Mouse (Mus musculus) neutrophil, adult 59 days (primary cell): ENCODE results near the gene Olfr113. TPM values are rescaled to one million over a fixed set of nuclear protein-coding genes. Genes with fewer than 3 reads are reported as not detected.

Experiments used
- total RNA-seq, 2 experiments: library from RNA; stranded (reverse); gene quantifications; 1 replicate in 1 of 2; 2 replicates in 1 of 2; pipeline ENCODE4 v1.2.4; 2023

Olfr113 gene
- total RNA-seq = not detected

GRCm38 (mm10) chr17:37577563-37577962 lies at the start of gene Olfr113:
Gene Olfr113, minus strand, starts transcription at chr17:37577663.

DNA sequence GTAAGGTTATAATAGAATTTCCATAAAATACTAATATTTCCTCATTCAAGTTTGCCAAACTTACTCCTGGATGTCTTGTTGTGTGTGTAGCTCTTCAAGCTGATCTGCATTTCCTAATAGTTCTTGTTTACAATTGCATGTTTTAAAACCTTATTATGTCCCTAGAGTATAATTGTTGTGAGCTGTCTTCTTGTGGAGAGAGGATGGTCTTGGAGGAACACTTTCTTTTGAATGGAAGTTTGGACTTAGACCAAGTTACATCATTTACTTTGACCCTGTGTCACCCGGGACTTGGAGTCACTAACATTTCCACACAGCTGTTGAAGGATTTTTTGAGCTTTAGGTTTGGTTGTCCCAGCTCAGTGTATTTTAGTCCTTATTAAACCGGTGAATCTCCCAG lies 49.5 kb upstream of the Olfr113 start, which contains the start of the genes Olfr115 and Olfr116:
Gene Olfr115, minus strand, starts transcription at position 101 of the 400 bp plus-strand sequence.
Gene Olfr116, minus strand, starts transcription at position 191 of the 400 bp plus-strand sequence.

GRCm38 (mm10) chr17:37592643-37593042 lies 15.2 kb upstream of the Olfr113 start, which contains the start of gene Olfr114:
Gene Olfr114, minus strand, starts transcription at chr17:37592743.

DNA sequence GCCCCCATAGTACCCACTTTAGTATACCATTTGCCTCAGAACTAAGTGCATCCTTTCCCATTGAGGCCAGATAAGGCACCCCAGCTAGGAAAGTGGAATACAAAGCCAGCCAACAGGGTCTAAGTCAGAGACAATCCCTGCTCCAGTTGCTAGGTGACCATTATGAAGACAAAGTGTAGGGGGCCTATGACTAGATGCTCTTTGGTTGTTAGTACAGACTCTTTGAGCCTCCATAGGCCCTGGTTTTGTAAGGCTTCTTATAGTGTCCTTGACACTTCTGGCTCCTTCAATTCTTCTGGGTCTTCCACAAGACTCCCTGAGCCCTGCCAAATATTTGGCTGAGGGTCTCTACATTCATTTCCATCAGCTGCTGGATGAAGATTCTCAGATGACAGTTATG lies 8.1 kb downstream of the Olfr113 start, which contains the start of gene Olfr112:
Gene Olfr112, minus strand, starts transcription at position 101 of the 400 bp plus-strand sequence.

Other genes starting within 250 kb of the Olfr113 start
- gene Olfr103, start 238.0 kb downstream of the Olfr113 start, total RNA-seq = not detected
- not detected for gene Olfr104-ps, start 218.1 kb downstream of the Olfr113 start, total RNA-seq
- gene Olfr105-ps, start 198.6 kb downstream of the Olfr113 start, total RNA-seq = not detected
- not detected for gene Olfr106-ps, start 187.3 kb downstream of the Olfr113 start, total RNA-seq
- gene Olfr107, start 178.4 kb downstream of the Olfr113 start, total RNA-seq = not detected
- not detected for gene Olfr108, start 132.2 kb downstream of the Olfr113 start, total RNA-seq
- gene Olfr109, start 118.7 kb downstream of the Olfr113 start, total RNA-seq = not detected
- gene H2-M2, start 94.1 kb downstream of the Olfr113 start, total RNA-seq = not detected
- gene Olfr110, start 85.2 kb downstream of the Olfr113 start, total RNA-seq = not detected
- gene Olfr111, start 69.6 kb downstream of the Olfr113 start, total RNA-seq = not detected
- gene Olfr112, start 8.2 kb downstream of the Olfr113 start, total RNA-seq = not detected
- gene Olfr114, start 15.1 kb upstream of the Olfr113 start, total RNA-seq = not detected
- not detected for gene Olfr115, start 49.4 kb upstream of the Olfr113 start, total RNA-seq
- gene Olfr116, start 49.5 kb upstream of the Olfr113 start, total RNA-seq = not detected
- not detected for gene Olfr117, start 86.1 kb upstream of the Olfr113 start, total RNA-seq
- not detected for gene Olfr118, start 89.3 kb upstream of the Olfr113 start, total RNA-seq
- gene Olfr119, start 118.9 kb upstream of the Olfr113 start, total RNA-seq = not detected
- gene Olfr120, start 144.1 kb upstream of the Olfr113 start, total RNA-seq = not detected
- not detected for gene Olfr121, start 171.2 kb upstream of the Olfr113 start, total RNA-seq
- not detected for gene Olfr122, start 190.9 kb upstream of the Olfr113 start, total RNA-seq
- gene Olfr123, start 215.9 kb upstream of the Olfr113 start, total RNA-seq = not detected
- gene Olfr124, start 222.2 kb upstream of the Olfr113 start, total RNA-seq = not detected